Mouse (Mus musculus) stomach, postnatal 0 days (tissue): Measurements from ENCODE around the gene Serpinb6a. TPM values are rescaled to one million over a fixed set of nuclear protein-coding genes. Genes with fewer than 3 reads are reported as not detected.

ENCODE experiments used
- ATAC-seq: fragments of 200-750 bp; cut with Nextera tagmentation; 2 replicates; pipeline ENCODE4 v1.8.0; 2017; ENCODE audit not compliant: low FRiP score, low TSS enrichment
- DNase-seq: peaks from one replicate; pipeline ENCODE4 v3.0.0-alpha.2; 2016; ENCODE audit warnings: low spot score
- H3K27ac ChIP-seq: fragments of 300-500 bp; sonication (generic); replicated peaks from 2 replicates; pipeline ENCODE4 v1.5.1; 2014; ENCODE audit warnings: mild to moderate bottlenecking, control low read depth
- H3K27me3 ChIP-seq: fragments of 300-500 bp; sonication (generic); 2 replicates; pipeline ENCODE4 v1.6.1; 2014; ENCODE audit warnings: low read length; ENCODE audit not compliant: control insufficient read depth, insufficient read depth
- H3K36me3 ChIP-seq: fragments of 300-500 bp; sonication (generic); 2 replicates; pipeline ENCODE4 v1.6.1; 2014; ENCODE audit warnings: low read length, mixed read lengths; ENCODE audit not compliant: control insufficient read depth, insufficient read depth
- H3K4me1 ChIP-seq: fragments of 300-500 bp; sonication (generic); replicated peaks from 2 replicates; pipeline ENCODE4 v1.6.1; 2014; ENCODE audit warnings: antibody characterized with exemption; ENCODE audit not compliant: control insufficient read depth, insufficient read depth
- H3K4me2 ChIP-seq: fragments of 300-500 bp; sonication (generic); replicated peaks from 2 replicates; pipeline ENCODE4 v1.6.1; 2014; ENCODE audit warnings: low read depth, mild to moderate bottlenecking, control low read depth, moderate library complexity
- H3K4me3 ChIP-seq: fragments of 300-500 bp; sonication (generic); 2 replicates; pipeline ENCODE4 v1.5.1; 2014; ENCODE audit warnings: low read depth, low read length, control low read depth
- H3K9ac ChIP-seq: fragments of 300-500 bp; sonication (generic); 2 replicates; pipeline ENCODE4 v1.6.1; 2014; ENCODE audit warnings: mild to moderate bottlenecking, low read length, control low read depth, mixed read lengths
- H3K9me3 ChIP-seq: fragments of 300-500 bp; sonication (generic); 2 replicates; pipeline ENCODE4 v1.6.1; 2016; ENCODE audit warnings: low read length; ENCODE audit not compliant: control insufficient read depth
- CTCF ChIP-seq: IDR thresholded peaks from 2 replicates; pipeline ENCODE4 v1.5.1; 2016; ENCODE audit warnings: antibody characterized with exemption, low read depth, mild to moderate bottlenecking, moderate library complexity
- EP300 ChIP-seq: optimal IDR thresholded peaks from 2 replicates; pipeline ENCODE3; 2016; ENCODE audit warnings: antibody characterized with exemption
- WGBS: fragments of 180-500 bp; shearing (Covaris S2); extraction: QIAGEN DNeasy Blood & Tissue Kit; methylation state at CpG from one replicate; pipeline ENCODE4 v1.1.7; 2014; 5-methylcytosine and 5-hydroxymethylcytosine counted together
- polyA plus RNA-seq: library from polyadenylated mRNA; unstranded; fragments of >200 nt; fragmentation: Nextera tagmentation; extraction: Ambion mirVana; gene quantifications from 2 replicates; pipeline ENCODE4 v1.2.1, GENCODE M21; 2015

The Serpinb6a gene
- polyA plus RNA-seq, 1 experiment from 2014 or later = 83.1 TPM

- Histone ChIP-seq H3K9ac (no peak overlapping the region), H3K4me3 (no peak overlapping the region), H3K4me1 (0 out of 2 replicates have a peak, but pooled peaks cover 6% of the 10 kb centered on the region), H3K27me3 (no peaks in the 10 kb centered on the region), H3K9me3 (no peaks in the 10 kb centered on the region), H3K4me2 (no peak overlapping the region), H3K36me3 (no peaks in the 10 kb centered on the region), H3K27ac (no peak overlapping the region)
- DNase-seq = no peak
- TF ChIP-seq CTCF (no peak), EP300 (no peak)
- WGBS = 49% methylated on average over 5 of the region's 5 CpGs
- no peak for ATAC-seq
These were observed 65.4 kb downstream of the Serpinb6a start for GRCm38 (mm10) chr13:33937151-33937550.

- H3K27ac ChIP-seq = peak overlapping the region; percentile 88
- peak; percentile 90 for ATAC-seq
- H3K4me2 ChIP-seq = peak overlapping the region; percentile 69
- H3K4me3 ChIP-seq = peak overlapping the region; percentile 83
- H3K9ac ChIP-seq = peak overlapping the region; percentile 96
- 1% methylated on average over 44 of the region's 44 CpGs for WGBS
- H3K4me1 ChIP-seq = 0 out of 2 replicates have a peak, but pooled peaks cover 6% of the 10 kb centered on the region
- H3K36me3 ChIP-seq = peaks cover 4% of the 10 kb centered on the region; the same call in 1 of the 2 replicates
- H3K27me3 ChIP-seq = no peaks in the 10 kb centered on the region
- TF ChIP-seq EP300 (no peak), CTCF (no peak)
- DNase-seq = peak; percentile 82
- H3K9me3 ChIP-seq = no peaks in the 10 kb centered on the region
These were observed 67.0 kb downstream of the Serpinb6a start for GRCm38 (mm10) chr13:33935465-33936181.

GRCm38 (mm10) chr13:33934743-33935142, 67.9 kb downstream of the Serpinb6a start:
- H3K27ac ChIP-seq = no peak overlapping the region
- DNase-seq (peak; percentile 40), ATAC-seq (peak; percentile 76)
- H3K27me3 ChIP-seq = no peaks in the 10 kb centered on the region
- H3K4me1 ChIP-seq = 0 out of 2 replicates have a peak, but pooled peaks cover 6% of the 10 kb centered on the region
- H3K9ac ChIP-seq = peak overlapping the region; percentile 96
- H3K4me3 ChIP-seq = peak overlapping the region; percentile 83
- no peaks in the 10 kb centered on the region for H3K9me3 ChIP-seq
- peaks cover 4% of the 10 kb centered on the region; the same call in 1 of the 2 replicates for H3K36me3 ChIP-seq
- TF ChIP-seq CTCF (no peak), EP300 (no peak)
- WGBS = 48% methylated on average over 6 of the region's 6 CpGs
- peak overlapping the region; percentile 69 for H3K4me2 ChIP-seq

- no peaks in the 10 kb centered on the region for H3K9me3 ChIP-seq
- no peak for TF ChIP-seq CTCF
- DNase-seq = no peak
- H3K4me2 ChIP-seq = no peak overlapping the region
- 73% methylated on average over 3 of the region's 3 CpGs for WGBS
- H3K9ac ChIP-seq = no peak overlapping the region
- peaks cover 4% of the 10 kb centered on the region for H3K36me3 ChIP-seq
- H3K4me1 ChIP-seq = 0 out of 2 replicates have a peak, but pooled peaks cover 3% of the 10 kb centered on the region
- H3K4me3 ChIP-seq = no peak overlapping the region
- no peaks in the 10 kb centered on the region for H3K27me3 ChIP-seq
- ATAC-seq = no peak
- H3K27ac ChIP-seq = no peak overlapping the region
These were observed 71.7 kb downstream of the Serpinb6a start for GRCm38 (mm10) chr13:33930912-33931311.

- H3K9me3 ChIP-seq = no peaks in the 10 kb centered on the region
- 85% methylated on average over 2 of the region's 2 CpGs for WGBS
- DNase-seq = no peak
- H3K27ac ChIP-seq = no peak overlapping the region
- H3K4me3 ChIP-seq = no peak overlapping the region
- H3K4me2 ChIP-seq = no peak overlapping the region
- TF ChIP-seq CTCF (no peak), EP300 (no peak)
- 0 out of 2 replicates have a peak, but pooled peaks cover 3% of the 10 kb centered on the region for H3K4me1 ChIP-seq
- ATAC-seq = no peak
- no peak overlapping the region for H3K9ac ChIP-seq
- peaks cover 4% of the 10 kb centered on the region for H3K36me3 ChIP-seq
- no peaks in the 10 kb centered on the region for H3K27me3 ChIP-seq
These were observed 72.3 kb downstream of the Serpinb6a start for GRCm38 (mm10) chr13:33930281-33930680.

- H3K4me1 ChIP-seq = no peaks in the 10 kb centered on the region
- no peak overlapping the region for H3K27ac ChIP-seq
- H3K27me3 ChIP-seq = no peaks in the 10 kb centered on the region
- no peak for DNase-seq
- no peak overlapping the region for H3K9ac ChIP-seq
- no peak for ATAC-seq
- TF ChIP-seq EP300 = no peak
- no peak for TF ChIP-seq CTCF
- no peak overlapping the region for H3K4me2 ChIP-seq
- H3K9me3 ChIP-seq = no peaks in the 10 kb centered on the region
- peaks cover 24% of the 10 kb centered on the region for H3K36me3 ChIP-seq
- no peak overlapping the region for H3K4me3 ChIP-seq
- 58% methylated on average over 5 of the region's 5 CpGs for WGBS
These were observed 80.9 kb downstream of the Serpinb6a start for GRCm38 (mm10) chr13:33921699-33922098.
